Mouse (Mus musculus) adrenal gland, postnatal 25 days (tissue): ENCODE measurements at regions not wholly inside any gene's neighbourhood (a gene's known extent, or its start where the extent isn't known, plus 50 kb on each side); places are given as distances from the start of the nearest gene placed in this dataset.

ENCODE experiments used
- DNase-seq: peaks from one replicate; pipeline ENCODE4 v3.0.0; 2021; ENCODE audit warnings: mixed read lengths

DNA sequence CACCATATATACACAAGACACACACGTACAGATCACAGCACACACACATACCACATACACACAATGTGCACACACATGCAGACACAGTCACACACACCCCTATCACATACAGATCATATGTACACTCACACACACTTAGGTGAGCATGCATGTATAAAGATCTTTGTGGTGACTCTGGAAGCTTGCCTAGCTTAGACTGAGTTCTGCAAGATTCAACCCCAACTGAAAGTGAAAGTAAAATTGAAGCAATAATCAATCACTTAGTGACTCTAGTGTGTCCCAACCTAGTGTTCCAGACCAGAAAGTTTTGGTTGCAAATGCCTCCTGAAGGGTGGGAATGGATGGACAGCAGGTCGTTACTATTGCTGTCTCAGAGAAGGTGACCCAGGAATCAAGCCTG, 262.8 kb downstream of the Bcl11a start:
- no peak for DNase-seq

DNA sequence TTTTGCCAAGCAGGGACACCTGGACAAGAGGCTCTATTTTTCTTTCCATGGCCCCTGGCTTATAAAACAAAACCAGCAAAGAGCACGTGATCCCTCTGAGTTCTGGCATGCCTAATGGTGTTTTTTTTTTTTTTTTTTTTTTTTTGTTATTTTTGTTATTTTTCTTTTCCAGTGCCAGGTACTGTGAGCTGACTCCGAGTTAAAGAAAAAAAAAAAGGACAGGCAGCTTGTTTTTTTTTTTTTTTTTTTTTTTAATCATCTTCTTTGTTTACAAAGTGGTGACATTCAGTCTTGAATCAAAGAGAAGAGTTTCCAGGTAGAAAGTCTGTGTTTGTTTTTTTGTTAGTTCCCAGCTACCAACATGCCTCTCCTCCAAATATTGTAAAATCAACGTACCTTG, 263.8 kb downstream of the Bcl11a start:
- DNase-seq = no peak

GRCm38 (mm10) chr11:24342176-24342575, 264.3 kb downstream of the Bcl11a start:
- DNase-seq = no peak

GRCm38 (mm10) chr11:24342732-24343131, 264.9 kb downstream of the Bcl11a start:
- no peak for DNase-seq

DNA sequence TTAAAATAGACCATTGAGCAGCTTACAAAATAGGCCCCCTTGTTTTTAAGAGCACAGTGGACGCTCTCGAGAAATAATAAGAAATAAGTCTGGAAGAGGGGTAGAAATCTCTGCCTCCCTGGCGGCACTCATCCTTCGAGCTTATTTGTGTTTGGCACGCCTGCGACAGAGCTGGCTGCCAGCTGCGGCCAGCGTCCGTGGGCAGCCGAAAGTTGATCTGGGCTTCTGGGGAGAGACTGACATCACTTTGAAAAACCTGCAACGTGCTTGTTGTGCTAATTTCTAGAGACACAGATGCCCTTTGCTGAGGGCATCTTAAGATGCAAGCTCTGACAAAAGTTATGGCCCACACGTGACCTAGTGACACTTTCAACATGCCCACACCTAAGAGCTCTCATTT, 269.4 kb downstream of the Bcl11a start:
- no peak for DNase-seq

DNA sequence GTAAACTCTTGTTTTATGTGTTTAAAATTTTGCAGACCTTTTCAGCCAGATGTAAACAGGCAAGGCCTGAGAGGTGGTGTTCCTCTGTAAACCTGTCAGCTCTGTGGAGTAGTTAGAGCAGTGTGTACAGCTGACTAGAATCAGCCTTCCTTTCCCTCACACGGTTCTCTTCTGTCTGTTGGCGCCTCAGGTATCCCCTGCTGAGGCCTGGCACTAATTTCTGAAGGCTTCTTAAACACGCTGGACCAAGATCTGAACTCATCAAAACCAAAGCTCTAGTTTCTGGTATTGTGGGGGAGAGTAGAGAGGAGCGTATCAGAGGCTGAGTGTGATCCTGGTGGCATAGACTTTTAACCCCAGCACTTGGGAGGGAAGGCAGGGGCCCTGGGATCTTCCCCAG, 270.9 kb downstream of the Bcl11a start:
- no peak for DNase-seq

GRCm38 (mm10) chr11:24349967-24350643, 272.2 kb downstream of the Bcl11a start:
- DNase-seq = no peak

- DNase-seq = no peak
Observed at GRCm38 (mm10) chr11:24350839-24351238, 273.0 kb downstream of the Bcl11a start.

- DNase-seq = no peak
Observed at GRCm38 (mm10) chr11:24352071-24352470, 274.2 kb downstream of the Bcl11a start.

DNA sequence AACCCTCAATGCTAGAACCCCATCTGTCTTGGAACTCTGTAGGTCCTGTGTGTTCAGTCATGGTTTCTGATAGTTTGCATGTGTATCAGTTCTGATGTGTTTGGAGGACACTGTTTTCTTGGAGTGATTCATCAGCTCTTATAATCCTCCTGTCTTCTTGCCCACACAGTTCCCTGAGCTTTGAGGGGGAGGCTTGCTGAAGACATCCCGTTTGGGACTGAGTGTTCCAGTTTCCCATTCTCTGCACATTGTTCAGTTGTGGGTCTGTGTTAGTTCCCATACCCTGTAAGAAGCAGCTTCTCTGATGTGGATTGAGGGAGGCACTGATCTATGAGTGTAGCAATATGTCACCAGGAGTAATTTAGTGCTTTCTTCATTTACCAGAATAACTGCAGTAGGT, 275.2 kb downstream of the Bcl11a start:
- DNase-seq = no peak

DNA sequence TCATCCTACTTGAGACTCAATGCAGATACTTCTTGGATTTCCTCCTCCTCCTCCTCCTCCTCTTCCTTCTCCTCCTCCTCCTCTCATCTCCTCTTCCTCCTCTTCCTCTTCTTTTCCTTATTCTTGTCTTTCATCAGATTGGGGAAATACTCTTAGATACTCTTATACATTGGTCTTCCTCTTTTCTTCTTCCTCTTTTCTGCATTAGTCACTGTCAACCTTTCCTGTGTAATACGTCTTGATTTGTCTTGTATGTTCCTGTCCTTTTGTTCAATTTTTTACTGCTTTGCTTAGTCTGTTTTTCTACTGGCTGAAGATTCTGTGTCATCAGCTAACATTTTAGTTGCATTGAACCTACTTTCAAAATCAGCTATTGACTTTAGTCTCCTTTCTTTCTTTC, 279.5 kb downstream of the Bcl11a start:
- no peak for DNase-seq

GRCm38 (mm10) chr11:24359086-24359485, 281.2 kb downstream of the Bcl11a start:
- DNase-seq = no peak

DNA sequence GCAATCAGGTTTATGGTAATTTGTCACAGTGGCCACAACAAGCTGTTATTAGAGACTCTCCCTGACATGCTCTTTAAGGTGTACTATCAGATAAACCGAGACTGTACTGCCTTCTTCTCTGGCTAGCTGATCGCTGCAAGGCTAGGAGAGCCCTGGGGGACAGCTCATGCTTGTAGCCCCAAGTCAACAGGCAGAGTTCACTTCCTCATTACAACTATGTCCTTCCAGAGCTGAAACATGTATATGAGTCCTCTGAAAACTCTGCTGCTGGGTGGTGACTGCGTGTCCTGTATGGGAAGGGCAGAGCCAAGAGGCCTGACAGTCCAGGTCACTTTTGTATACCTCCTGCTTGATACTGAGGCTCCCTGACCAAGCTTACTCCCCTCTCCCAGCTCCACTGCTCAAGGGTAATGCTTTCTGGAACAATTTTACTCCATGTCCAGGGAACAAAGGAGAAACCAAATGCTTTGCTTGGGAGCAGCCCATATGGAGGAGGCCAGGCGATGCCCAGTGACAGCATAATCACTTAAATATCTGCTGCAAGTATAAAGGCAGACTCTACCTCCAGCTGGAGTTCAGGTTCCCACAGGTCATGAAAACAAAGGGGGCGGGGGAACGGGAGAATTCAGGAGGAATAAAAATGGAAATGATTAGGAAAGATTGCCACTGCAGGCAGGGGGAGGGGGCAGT, 284.3 kb downstream of the Bcl11a start:
- no peak for DNase-seq

- DNase-seq = no peak
Observed at GRCm38 (mm10) chr11:24362688-24363035, 284.8 kb downstream of the Bcl11a start.

DNA sequence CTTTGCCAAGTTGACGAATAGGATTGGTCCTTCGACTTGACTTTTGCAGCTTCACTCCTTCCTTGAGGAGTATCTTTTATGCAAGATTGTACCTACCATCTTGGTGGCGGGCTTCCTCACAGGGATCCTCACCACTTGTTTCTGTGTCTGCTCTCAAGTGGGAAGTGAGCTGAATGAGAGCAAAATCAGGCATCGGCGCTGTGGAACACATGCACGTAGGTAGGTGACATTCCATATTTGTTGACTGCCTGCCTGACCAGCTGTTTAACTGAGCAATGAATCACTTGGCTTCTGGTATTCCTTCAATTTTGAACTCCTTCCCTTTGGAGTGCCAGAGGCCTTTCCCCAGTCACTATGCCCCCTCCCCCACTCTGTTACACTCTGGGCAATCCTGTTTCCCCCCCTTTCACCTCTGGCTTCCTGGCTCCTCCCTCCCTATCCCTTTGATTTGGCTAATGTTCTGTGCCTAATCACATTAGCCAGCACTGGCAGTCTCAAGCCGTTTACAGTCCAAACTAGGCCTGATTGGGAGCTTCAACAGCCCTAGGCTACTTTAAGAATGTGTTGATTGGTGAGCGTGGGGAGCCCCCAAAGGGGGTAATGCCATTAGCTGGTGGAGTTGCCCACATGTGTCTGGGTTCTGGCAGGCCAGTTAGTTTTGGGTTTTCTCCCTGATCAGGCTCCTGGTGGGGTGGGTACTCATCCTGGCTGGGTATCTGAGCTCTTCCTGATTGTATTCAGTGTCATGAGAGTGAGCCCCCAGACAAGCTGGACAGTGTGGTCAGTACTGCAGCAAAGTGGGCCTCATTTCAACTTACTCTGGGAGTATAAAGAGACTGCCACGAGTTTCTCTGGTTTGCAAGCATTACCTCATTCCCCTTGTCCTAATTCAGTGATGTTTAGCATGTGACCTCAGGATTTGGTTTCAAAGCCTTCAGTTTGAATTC, 285.8 kb downstream of the Bcl11a start:
- no peak for DNase-seq

GRCm38 (mm10) chr11:24370198-24370860, 292.5 kb downstream of the Bcl11a start:
- no peak for DNase-seq

DNA sequence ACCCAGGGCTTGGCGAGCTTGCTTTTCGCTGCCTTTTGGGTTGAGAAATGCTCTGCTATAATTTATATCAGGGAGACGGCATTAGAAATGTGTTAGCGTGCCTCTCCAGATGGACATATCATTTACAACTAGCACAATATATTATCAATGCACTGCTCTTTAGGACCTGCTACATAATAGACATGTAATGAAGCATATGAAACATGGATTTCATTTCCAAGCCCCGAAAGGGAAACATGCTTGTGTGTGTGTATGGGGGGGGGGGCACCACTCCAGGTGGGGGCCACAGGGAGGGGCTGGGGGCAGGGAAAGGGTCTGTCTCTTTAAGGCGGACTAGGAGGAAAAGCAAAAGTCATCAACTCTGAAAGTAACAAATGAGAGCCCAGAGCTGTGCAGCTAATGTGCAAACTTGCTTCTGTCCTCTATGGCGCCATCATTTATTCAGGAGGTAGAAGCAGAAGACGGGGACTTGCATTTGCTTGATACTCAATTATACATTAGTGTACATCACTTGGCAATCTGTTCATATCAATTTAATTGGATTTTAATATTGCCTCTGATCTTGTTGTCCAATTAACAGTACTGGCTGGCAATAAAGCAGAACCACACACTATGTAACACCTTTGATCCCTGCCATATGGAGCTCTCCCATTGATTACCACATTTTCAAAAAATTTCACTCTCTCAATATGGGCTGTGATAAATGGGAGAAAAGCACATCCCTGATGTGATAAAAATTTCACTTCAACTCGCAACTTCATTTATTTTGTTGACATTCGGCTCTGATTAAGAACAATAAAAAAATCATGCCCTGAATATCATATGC, 293.2 kb downstream of the Bcl11a start:
- DNase-seq = no peak

DNA sequence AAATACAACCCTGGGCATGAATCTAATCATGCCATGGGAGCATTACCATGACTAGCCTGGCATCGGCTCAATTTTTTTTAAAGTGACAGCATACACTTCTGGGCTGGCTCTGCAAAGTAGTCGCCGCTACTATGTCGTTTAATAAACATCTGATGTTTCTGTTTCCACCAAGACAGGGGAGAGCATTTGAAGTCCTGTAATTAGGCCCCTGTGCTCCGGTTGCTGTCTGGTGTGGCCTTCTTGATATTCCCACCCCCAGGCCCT, 293.8 kb downstream of the Bcl11a start:
- no peak for DNase-seq

- no peak for DNase-seq
Observed at GRCm38 (mm10) chr11:24371963-24372362, 294.1 kb downstream of the Bcl11a start.

DNA sequence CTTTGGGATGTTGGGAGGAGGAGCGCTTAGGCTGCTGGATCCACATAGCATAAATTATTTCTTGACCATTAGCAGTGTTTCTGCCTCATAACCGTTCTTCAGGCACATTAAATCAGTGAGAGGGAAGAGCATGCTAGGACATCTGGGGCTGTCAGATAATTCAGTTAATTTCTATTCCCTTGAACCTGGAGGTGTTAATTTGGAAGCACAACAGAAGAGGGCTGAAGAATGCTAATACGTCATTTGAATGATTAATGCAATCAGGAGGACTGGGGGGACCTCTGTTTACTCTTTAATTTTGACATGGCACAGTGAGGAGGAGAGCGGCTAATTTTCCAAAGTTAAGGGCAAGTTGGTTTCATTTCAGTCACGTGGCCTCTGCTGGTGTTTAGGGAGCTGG, 294.8 kb downstream of the Bcl11a start:
- DNase-seq = no peak

DNA sequence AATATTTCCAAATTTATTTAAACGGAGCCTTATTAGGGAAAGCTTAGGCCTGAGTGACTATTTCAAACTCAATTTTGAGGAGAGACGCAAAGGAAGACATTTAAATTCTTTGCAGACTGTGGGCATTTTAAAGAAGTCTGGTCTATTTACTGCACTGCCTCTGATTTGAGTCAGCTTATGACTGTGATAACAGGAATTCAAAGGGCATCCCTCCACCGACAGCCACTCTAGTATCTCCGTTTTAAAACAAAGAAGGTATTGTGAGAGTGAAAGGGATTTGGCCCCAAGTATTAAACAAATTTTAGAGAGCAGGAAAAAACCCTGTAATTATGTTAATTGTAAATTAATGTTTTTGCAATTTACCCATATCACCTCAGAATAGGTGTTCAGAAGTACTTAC, 295.4 kb downstream of the Bcl11a start:
- no peak for DNase-seq

GRCm38 (mm10) chr11:24377530-24377929, 299.7 kb downstream of the Bcl11a start:
- DNase-seq = no peak
